In the genomic region with DNA sequence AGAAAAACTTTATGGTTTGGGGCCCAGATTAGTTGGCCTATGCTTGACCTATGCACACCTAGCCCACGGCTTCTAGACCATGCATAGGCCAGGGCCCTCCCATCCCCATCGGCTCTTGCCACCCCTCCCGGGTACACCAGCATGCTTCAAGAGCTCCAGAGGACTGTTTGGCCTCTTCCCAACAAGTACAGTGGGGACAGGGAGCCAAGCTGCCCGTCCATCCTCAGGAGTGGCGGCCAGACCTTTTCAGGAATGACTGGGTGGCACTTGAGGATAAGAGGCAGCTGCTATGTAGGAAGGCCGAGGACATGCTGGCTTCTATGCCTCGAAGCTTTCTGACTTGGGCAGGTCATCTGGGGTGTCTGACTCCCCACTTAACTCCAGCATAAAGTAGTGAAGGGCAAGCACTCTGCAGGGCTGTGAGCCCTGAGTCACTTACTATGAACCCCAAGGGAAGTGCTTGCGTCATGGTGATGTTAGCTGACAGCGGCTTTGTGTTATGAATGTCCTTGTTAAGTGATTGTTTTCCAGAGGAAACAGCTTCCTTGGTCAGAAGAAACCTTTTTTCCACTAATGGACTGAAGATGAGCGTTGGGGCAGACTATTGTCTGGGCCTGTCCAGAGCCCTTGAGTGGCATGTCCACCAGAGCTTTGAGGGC, we compare ENCODE assay signal across 41 mouse cellular contexts. TPM values are rescaled to one million over a fixed set of nuclear protein-coding genes. Genes with fewer than 3 reads are reported as not detected.
DNase-seq lines count a peak whose midpoint lies in the region; ATAC-seq lines count a peak whose summit lies in the region.
"Had no signal": no experiment of that assay in that cellular context is flagged by ENCODE, and none has a peak within 500 bp of the region (broad histone marks: within the 10 kb centered on the region; RNA-seq: fewer than 3 reads in every experiment).

No protein-coding gene starts in this region.

- peak; percentile 47 for DNase-seq in adrenal gland, postnatal 14 days
- no peak for DNase-seq in adrenal gland, postnatal 25 days
- peak; percentile 56 for DNase-seq in lung, postnatal 36 days
- no peak for DNase-seq in gastrocnemius, postnatal 10 days
- DNase-seq in testis, postnatal 10 days (ENCODE audit: low spot score): no peak
- DNase-seq: cerebellum, adult 11 months; cerebellum, adult 9-10 months; embryo, embryonic 11 days; gastrocnemius, postnatal 25 days; kidney, adult 8-10 months; kidney, postnatal 14 days; right cerebral cortex, adult 18-20 months; right cerebral cortex, postnatal 4 days; thymus, adult 2 months; thymus, postnatal 36 days had no signal

- peaks cover 63% of the 10 kb centered on the region for H3K27me3 ChIP-seq in megakaryocyte, embryonic 14.5 days (replicated peaks)
- H3K27me3 ChIP-seq in lung, embryonic 16.5 days (ENCODE audit: control insufficient read depth, insufficient read depth, low read depth, low read length): peaks cover 39% of the 10 kb centered on the region

- no peak overlapping the region for H3K27ac ChIP-seq in lung, embryonic 16.5 days (ENCODE audit: low read length)
- H3K27ac ChIP-seq: embryonic facial prominence, embryonic 12.5 days; hindbrain, embryonic 12.5 days; hindbrain, postnatal 0 days; intestine, embryonic 15.5 days; left cerebral cortex, adult 2 months; limb, embryonic 13.5 days; macrophage; neural tube, embryonic 12.5 days; stomach, postnatal 0 days had no signal

- H3K9me3 ChIP-seq in megakaryocyte, embryonic 14.5 days: no peaks in the 10 kb centered on the region
- H3K9me3 ChIP-seq in lung, embryonic 16.5 days (ENCODE audit: control insufficient read depth, low read length): no peaks in the 10 kb centered on the region
- H3K9me3 ChIP-seq: embryonic facial prominence, embryonic 12.5 days; hindbrain, embryonic 12.5 days; intestine, embryonic 15.5 days; limb, embryonic 13.5 days; neural tube, embryonic 12.5 days had no signal

- H3K4me2 ChIP-seq in lung, embryonic 16.5 days (ENCODE audit: low read depth, low read length): no peak overlapping the region
- H3K4me2 ChIP-seq: embryonic facial prominence, embryonic 12.5 days; hindbrain, embryonic 12.5 days; intestine, embryonic 15.5 days; limb, embryonic 13.5 days; liver, embryonic 11.5 days; midbrain, embryonic 11.5 days; neural tube, embryonic 12.5 days had no signal

- H3K36me3 ChIP-seq in megakaryocyte, embryonic 14.5 days (replicated peaks; ENCODE audit: low read length): peaks cover 1% of the 10 kb centered on the region
- H3K36me3 ChIP-seq in lung, embryonic 16.5 days (ENCODE audit: control insufficient read depth, insufficient read depth, low read length): no peaks in the 10 kb centered on the region
- H3K36me3 ChIP-seq: embryonic facial prominence, embryonic 12.5 days; hindbrain, embryonic 12.5 days; intestine, embryonic 15.5 days; limb, embryonic 13.5 days; neural tube, embryonic 12.5 days had no signal

- 47% methylated on average over 10 of the region's 10 CpGs for WGBS in lung, embryonic 16.5 days

- peak overlapping the region; percentile 11 for H3K4me3 ChIP-seq in megakaryocyte, embryonic 14.5 days (replicated peaks)
- no peak overlapping the region for H3K4me3 ChIP-seq in lung, embryonic 16.5 days (ENCODE audit: low read length)
- H3K4me3 ChIP-seq: embryonic facial prominence, embryonic 12.5 days; hindbrain, embryonic 12.5 days; intestine, embryonic 15.5 days; left cerebral cortex, adult 2 months; limb, embryonic 13.5 days; myocyte; neural tube, embryonic 12.5 days had no signal

- no peak for ATAC-seq in megakaryocyte, adult 5-6 weeks (ENCODE audit: poor library complexity, severe bottlenecking)
- peak; percentile 56 for ATAC-seq in lung, embryonic 16.5 days (ENCODE audit: low read depth)
- ATAC-seq: forebrain, embryonic 14.5 days; hindbrain, postnatal 0 days; intestine, embryonic 15.5 days; midbrain, embryonic 16.5 days had no signal

- no peak overlapping the region for H3K9ac ChIP-seq in lung, embryonic 16.5 days (ENCODE audit: low read length)
- H3K9ac ChIP-seq: embryonic facial prominence, embryonic 12.5 days; hindbrain, embryonic 12.5 days; intestine, embryonic 15.5 days; limb, embryonic 13.5 days; neural tube, embryonic 12.5 days had no signal

- H3K4me1 ChIP-seq in megakaryocyte, embryonic 14.5 days: peaks cover 82% of the 10 kb centered on the region
- peaks cover 6% of the 10 kb centered on the region for H3K4me1 ChIP-seq in lung, embryonic 16.5 days (replicated peaks; ENCODE audit: control insufficient read depth, insufficient read depth, low read length)

RNA-seq across cellular contexts. Expression of gene Avp, which starts 1.7 kb away (rescaled TPM):
- not detected in 2 replicates for total RNA-seq in adrenal gland, postnatal 14 days (2021)
- total RNA-seq in adrenal gland, postnatal 25 days (2021): not detected in 2 replicates
- not detected in 2 replicates for polyA plus RNA-seq in megakaryocyte, embryonic 14.5 days (2012; ENCODE audit: insufficient read depth, low replicate concordance)
- not detected in 2 replicates for total RNA-seq in megakaryocyte, adult 5-6 weeks (2015)
- not detected in 2 replicates for total RNA-seq in megakaryocyte, adult 5-6 weeks (2017)
- not detected in 2 replicates for polyA plus RNA-seq in lung, embryonic 16.5 days (2015; fragmentation: Nextera tagmentation; extraction: Ambion mirVana)
- under 1 TPM in 1 of 2 experiments, not detected in 1; 0.50 TPM for total RNA-seq in gastrocnemius, postnatal 10 days (2021)
- total RNA-seq: CH12.LX; ES-E14; gastrocnemius, postnatal 25 days; layer of hippocampus, postnatal 10 days had no signal
- polyA plus RNA-seq: C2C12; embryonic facial prominence, embryonic 12.5 days; heart, embryonic 14.5 days; hindbrain, embryonic 12.5 days; intestine, embryonic 15.5 days; limb, embryonic 13.5 days; liver, embryonic 11.5 days; liver, embryonic 16.5 days; macrophage; midbrain, embryonic 11.5 days; myocyte; neural tube, embryonic 12.5 days; spleen, adult 2 months had no signal

RNA-seq across cellular contexts. Expression of gene Oxt, which starts 8.1 kb away (rescaled TPM):
- not detected in 2 replicates for total RNA-seq in adrenal gland, postnatal 14 days (2021)
- total RNA-seq in adrenal gland, postnatal 25 days (2021): not detected in 2 replicates
- polyA plus RNA-seq in megakaryocyte, embryonic 14.5 days (2012; ENCODE audit: insufficient read depth, low replicate concordance): 0.27 TPM in 1 of 2 replicates, not detected in the other
- not detected in 2 replicates for total RNA-seq in megakaryocyte, adult 5-6 weeks (2015)
- not detected in 2 replicates for total RNA-seq in megakaryocyte, adult 5-6 weeks (2017)
- not detected in 2 replicates for polyA plus RNA-seq in lung, embryonic 16.5 days (2015; fragmentation: Nextera tagmentation; extraction: Ambion mirVana)
- not detected for total RNA-seq in gastrocnemius, postnatal 10 days (2021)
- total RNA-seq: CH12.LX; gastrocnemius, postnatal 25 days; heart, adult 18-20 months; heart, postnatal 25 days; layer of hippocampus, postnatal 10 days had no signal
- polyA plus RNA-seq: C2C12; embryonic facial prominence, embryonic 12.5 days; forebrain, embryonic 14.5 days; heart, embryonic 14.5 days; hindbrain, embryonic 12.5 days; hindbrain, postnatal 0 days; intestine, embryonic 15.5 days; limb, embryonic 13.5 days; liver, embryonic 11.5 days; liver, embryonic 16.5 days; macrophage; midbrain, embryonic 11.5 days; myocyte; neural tube, embryonic 12.5 days; stomach, postnatal 0 days had no signal

RNA-seq across cellular contexts. Expression of gene Mrps26, which starts 20.5 kb away (rescaled TPM):
- 54.5 and 63.2 TPM in 2 replicates for total RNA-seq in adrenal gland, postnatal 14 days (2021)
- total RNA-seq in adrenal gland, postnatal 25 days (2021): 61.9 and 64.5 TPM in 2 replicates
- 94.8 and 158 TPM in 2 replicates for polyA plus RNA-seq in megakaryocyte, embryonic 14.5 days (2012; ENCODE audit: insufficient read depth, low replicate concordance)
- total RNA-seq in megakaryocyte, adult 5-6 weeks (2015): 39.5 and 42.2 TPM in 2 replicates
- 34.3 and 35.4 TPM in 2 replicates for total RNA-seq in megakaryocyte, adult 5-6 weeks (2017)
- polyA plus RNA-seq in lung, embryonic 16.5 days (2015; fragmentation: Nextera tagmentation; extraction: Ambion mirVana): 71.8 and 78.7 TPM in 2 replicates
- 10 to 100 TPM; 48.6 to 51.2 TPM for total RNA-seq in gastrocnemius, postnatal 10 days (2021)

RNA-seq across cellular contexts. Expression of gene Fastkd5, which starts 45.8 kb away (rescaled TPM):
- 13.4 and 14.0 TPM in 2 replicates for total RNA-seq in adrenal gland, postnatal 14 days (2021)
- 8.9 and 14.0 TPM in 2 replicates for total RNA-seq in adrenal gland, postnatal 25 days (2021)
- polyA plus RNA-seq in megakaryocyte, embryonic 14.5 days (2012; ENCODE audit: insufficient read depth, low replicate concordance): 0.94 TPM in 1 of 2 replicates, not detected in the other
- total RNA-seq in megakaryocyte, adult 5-6 weeks (2015): 11.0 and 12.4 TPM in 2 replicates
- 11.9 and 12.4 TPM in 2 replicates for total RNA-seq in megakaryocyte, adult 5-6 weeks (2017)
- 15.4 and 16.6 TPM in 2 replicates for polyA plus RNA-seq in lung, embryonic 16.5 days (2015; fragmentation: Nextera tagmentation; extraction: Ambion mirVana)
- 1 to 10 TPM; 4.8 to 6.0 TPM for total RNA-seq in gastrocnemius, postnatal 10 days (2021)

RNA-seq across cellular contexts. Expression of gene Ubox5, which starts 45.8 kb away (rescaled TPM):
- total RNA-seq in adrenal gland, postnatal 14 days (2021): 5.1 and 5.6 TPM in 2 replicates
- total RNA-seq in adrenal gland, postnatal 25 days (2021): 7.5 and 7.9 TPM in 2 replicates
- 1.8 and 1.9 TPM in 2 replicates for polyA plus RNA-seq in megakaryocyte, embryonic 14.5 days (2012; ENCODE audit: insufficient read depth, low replicate concordance)
- total RNA-seq in megakaryocyte, adult 5-6 weeks (2015): 3.7 and 4.1 TPM in 2 replicates
- 4.4 and 10.2 TPM in 2 replicates for total RNA-seq in megakaryocyte, adult 5-6 weeks (2017)
- polyA plus RNA-seq in lung, embryonic 16.5 days (2015; fragmentation: Nextera tagmentation; extraction: Ambion mirVana): 9.0 and 10.8 TPM in 2 replicates
- total RNA-seq in gastrocnemius, postnatal 10 days (2021): 1 to 10 TPM; 4.7 to 5.1 TPM

Comparison
In these comparisons a context has a peak if more than half of its experiments do, and no peak if none do; other contexts are left out.
1. DNase-seq: peak in adrenal gland, postnatal 14 days (single experiment) and lung, postnatal 36 days (single experiment); none in adrenal gland, postnatal 25 days (single experiment), gastrocnemius, postnatal 10 days (single experiment) and testis, postnatal 10 days (single experiment).